Mouse (Mus musculus) cerebellum, adult 2 months (tissue): ENCODE results near the gene Dpep3.

Experiments
- CTCF ChIP-seq: fragments of 200-500 bp; IDR thresholded peaks from 2 replicates; pipeline ENCODE4 v1.5.1; 2011; ENCODE audit warnings: low read depth, mild to moderate bottlenecking, control low read depth, low read length, moderate library complexity, borderline replicate concordance; ENCODE audit not compliant: insufficient read depth
- POLR2A ChIP-seq: fragments of 200-500 bp; IDR thresholded peaks from 2 replicates; pipeline ENCODE4 v1.6.1; 2011; ENCODE audit warnings: low read length, control low read depth, borderline replicate concordance; ENCODE audit not compliant: insufficient read depth

DNA sequence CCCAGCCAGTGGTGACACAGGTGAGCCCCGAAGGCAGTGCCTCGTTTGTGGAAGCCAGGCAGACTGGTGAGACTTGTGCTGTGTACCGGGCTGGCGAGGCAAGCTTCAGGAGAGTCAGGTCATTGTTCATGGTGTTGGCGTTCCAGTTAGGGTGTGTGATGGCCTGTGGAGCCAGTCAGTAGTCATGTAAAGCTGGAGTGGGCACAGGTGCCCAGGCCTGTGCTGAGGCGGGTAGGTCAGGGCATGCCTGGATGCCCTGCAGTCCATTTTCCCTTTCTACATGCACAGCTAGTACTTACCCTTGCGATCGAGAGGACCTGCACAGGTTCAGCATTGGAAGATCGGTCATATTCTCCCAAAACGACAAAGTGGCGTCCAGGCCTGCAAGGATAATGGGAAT lies 46.7 kb downstream of the Dpep3 start:
- no peak for TF ChIP-seq POLR2A
- TF ChIP-seq CTCF, result peak; percentile 5; the same call in 1 of the 2 replicates
